Mouse (Mus musculus) large intestine, adult 2 months (tissue): ENCODE data around the gene Plch2. TPM values are rescaled to one million over a fixed set of nuclear protein-coding genes. Genes with fewer than 3 reads are reported as not detected.

ENCODE experiments used
- DNase-seq: peaks from one replicate; pipeline ENCODE4 v3.0.0-alpha.2; 2012; ENCODE audit warnings: low read depth, low spot score
- WGBS: fragments of 180-500 bp; shearing (Covaris S2); methylation state at CpG from one replicate; pipeline ENCODE4 v1.1.7; 2018; 5-methylcytosine and 5-hydroxymethylcytosine counted together
- polyA plus RNA-seq: library from polyadenylated mRNA; depleted of rRNA; stranded (reverse); fragments of >200 nt; gene quantifications from 2 replicates; pipeline ENCODE4 v1.2.3, GENCODE M21; 2012; rRNA removed

The Plch2 gene
- polyA plus RNA-seq, 1 experiment, result 28.5 TPM

DNA sequence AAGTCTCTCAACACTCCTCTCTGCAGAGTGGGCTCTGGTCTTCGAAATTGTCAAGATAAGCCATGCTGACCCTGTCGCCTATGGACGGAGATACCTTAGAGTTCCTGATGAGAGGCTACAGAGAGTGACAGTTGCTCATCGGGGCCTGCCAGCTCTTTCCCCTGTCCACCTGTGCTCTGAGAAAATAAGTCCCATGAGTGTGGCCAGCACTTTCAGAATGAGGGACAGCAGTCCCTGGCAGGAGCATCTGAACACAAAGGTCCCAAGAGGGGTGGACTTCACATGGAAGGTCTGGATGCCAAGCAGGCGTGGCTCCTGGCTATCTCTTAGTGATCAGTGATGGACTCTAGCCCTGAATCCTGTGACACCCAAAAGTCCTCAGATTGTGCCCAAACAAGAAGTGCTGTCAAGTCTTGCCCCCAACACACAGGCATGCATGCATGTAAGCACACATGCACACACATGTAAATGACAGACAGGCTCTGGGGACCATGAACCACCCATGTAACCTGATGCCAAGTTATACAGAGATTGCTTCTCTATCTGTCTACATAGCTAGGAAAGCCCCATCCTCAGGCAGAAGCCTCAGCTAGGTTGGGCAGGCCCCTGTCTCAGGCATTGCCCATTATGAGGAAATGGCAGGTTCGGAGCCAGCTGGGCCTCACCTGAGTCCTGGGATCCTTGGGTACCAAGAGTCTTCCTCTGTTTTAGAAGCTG, 113.1 kb downstream of the Plch2 start:
- WGBS, result 91% methylated on average over 6 of the region's 6 CpGs
- no peak for DNase-seq

DNA sequence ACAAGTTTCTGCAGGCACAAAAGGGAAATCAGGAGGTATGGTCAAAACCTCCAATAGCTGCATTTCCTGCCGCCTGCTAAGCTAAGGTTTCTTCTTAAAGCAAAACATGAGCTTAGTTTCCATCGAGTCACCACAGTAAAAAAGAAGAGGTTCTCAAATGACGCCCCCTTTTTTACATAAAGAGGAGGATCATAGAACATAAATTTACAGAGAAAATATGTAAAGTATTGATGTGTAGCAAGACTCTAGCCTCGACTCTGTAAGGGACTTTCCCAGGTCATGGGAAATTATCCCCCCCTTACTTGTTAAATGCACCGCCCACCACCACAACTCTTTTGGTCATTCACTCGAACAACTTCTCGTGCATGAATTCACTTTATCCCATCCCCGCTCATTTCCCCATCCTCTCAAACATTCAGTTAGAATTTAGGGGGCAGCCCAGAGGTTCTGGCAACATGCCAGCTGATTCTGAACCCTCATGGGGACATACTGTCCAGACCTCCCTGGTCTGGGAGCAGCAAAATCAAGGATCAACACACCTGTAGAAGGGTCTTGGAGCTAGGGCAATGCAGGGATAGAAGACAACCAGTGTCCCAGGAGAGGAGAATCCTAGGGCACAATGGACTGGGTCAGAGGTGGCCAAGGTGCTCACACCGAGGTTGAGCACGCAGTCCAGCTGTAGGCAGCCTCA, 113.8 kb downstream of the Plch2 start:
- 79% methylated on average over 10 of the region's 10 CpGs for WGBS
- DNase-seq, result no peak

DNA sequence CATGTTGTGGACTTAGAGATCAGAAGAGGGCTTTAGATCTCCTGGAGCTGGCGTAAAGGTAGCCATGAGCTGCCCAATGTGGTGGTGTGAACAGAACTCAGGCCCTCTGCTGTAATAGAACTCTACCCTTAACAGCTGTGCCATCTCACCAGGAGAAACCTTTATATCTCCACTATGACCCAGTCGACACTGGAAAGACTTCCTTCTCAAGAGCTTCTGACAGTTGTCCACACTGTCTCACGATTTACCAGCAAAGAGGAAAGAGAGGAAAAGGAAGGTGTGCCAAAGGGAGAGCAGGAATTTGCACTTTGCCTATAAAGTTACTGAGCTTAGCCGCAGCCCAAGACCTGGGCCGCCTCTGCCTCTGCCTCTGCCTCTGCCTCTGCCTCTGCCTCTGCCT, 114.8 kb downstream of the Plch2 start:
- whole genome bisulfite sequencing, result 68% methylated on average over 5 of the region's 5 CpGs
- no peak for DNase-seq

DNA sequence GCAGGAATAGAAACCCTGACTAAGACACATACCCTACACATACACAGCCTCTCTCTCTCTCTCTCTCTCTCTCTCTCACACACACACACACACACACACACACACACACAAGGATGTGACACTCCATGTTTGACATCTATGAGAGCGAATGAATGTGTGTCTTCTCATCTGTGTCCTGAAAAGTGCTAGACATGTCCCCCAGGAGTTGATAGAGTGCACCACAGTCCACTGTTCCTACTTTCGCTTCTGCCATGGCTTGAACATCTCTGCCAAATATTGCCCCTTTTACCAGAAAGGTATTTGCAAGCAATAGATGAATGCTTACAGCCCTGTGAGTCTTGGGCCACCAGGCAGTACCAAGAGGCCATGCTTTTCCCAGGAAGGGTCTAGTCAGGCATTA, 116.4 kb downstream of the Plch2 start:
- WGBS, result 81% methylated on average over 2 of the region's 2 CpGs
- DNase-seq, result no peak

DNA sequence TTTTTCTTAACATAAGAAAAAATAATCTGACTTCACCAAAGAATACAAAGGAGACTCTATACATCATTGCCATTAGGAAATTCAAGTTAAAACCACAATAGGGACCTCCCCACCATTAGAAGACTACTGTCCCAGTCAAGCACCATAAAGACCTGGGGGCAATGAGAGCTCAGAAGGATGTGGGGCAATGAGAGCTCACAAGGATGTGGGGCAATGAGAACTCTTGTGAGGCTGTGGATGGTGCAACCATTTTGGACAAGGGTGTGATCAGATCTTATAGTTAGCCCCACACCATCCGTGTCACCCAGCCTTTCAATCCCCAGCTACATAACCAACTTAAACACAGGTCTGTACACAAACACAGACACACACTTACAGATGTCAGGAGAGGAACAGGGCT, 118.8 kb downstream of the Plch2 start:
- no peak for DNase-seq
- WGBS, result 81% methylated on average over 1 of the region's 1 CpGs

DNA sequence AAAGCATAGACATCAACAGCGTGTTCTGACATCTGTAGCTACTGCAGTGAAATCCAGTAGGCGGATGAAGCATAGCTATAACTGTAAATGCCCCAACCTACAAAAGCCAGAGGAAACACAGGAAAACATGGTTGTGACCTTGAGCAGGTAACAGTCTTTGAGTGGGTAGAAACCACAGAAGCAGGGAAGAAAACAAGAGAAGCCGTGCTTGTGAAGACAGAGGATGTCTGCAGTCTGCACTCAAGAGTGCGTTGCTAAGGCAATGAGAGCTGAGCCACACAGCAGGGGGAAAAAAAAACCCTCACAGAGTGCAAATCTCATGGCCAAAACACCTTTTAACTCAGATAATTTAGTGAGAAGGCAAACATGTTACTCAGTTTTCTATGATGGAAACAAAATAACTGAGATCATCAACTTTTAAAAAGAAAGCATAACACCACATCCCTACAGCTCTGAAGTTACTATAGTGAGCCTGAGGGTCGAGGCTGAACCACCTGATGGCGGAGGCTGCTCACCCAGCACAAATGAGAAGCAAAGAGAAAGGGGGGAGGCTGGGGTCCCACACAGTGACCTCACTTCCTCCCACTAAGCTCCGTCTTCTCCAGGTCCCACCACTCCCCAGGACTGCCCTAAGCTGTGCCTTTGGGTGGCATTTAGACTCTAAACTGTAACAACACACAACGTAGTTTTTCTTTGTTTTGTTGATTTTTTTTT, 119.9 kb downstream of the Plch2 start:
- DNase-seq, result no peak
- 71% methylated on average over 8 of the region's 8 CpGs for WGBS

DNA sequence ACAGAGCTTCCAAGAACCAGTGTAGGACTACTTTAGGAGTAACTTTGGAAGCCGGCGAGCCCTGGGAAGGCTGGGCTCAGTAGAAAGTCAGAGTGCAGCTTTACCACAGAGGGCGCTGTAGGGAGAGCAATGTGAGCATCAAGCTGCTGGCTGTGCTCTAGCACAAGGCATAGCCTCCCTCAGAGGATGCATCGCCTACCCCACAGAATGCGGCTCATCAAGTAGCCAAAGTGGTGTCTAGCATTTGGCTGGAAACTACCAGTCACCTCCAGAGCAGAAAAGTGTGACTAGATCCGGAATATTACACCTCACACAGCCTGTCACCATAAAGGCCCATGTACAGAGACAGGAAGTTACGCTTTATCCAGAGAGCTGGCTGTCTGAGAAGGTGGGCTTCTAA, 120.8 kb downstream of the Plch2 start:
- no peak for DNase-seq
- 92% methylated on average over 7 of the region's 7 CpGs for WGBS

DNA sequence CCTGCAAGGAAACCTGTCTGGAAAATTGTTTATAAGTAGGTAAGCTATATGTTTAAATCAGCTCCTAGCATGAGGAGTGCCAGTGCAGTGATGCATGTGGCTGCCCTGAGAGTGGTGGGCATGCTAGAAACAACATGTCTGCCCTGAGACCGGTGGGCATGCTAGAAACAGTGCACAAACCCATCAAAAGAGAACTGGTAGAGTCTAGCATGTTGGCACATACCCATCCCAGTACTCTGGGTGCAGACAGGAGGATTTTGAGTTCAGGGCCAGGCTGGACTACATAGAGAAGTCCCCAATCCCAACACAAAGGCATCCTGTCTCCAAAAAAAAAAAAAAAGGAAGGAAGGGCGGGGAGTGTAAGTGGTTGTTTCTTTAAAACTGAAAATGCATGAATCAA, 121.8 kb downstream of the Plch2 start:
- DNase-seq, result no peak
- WGBS, result 93% methylated on average over 2 of the region's 2 CpGs

DNA sequence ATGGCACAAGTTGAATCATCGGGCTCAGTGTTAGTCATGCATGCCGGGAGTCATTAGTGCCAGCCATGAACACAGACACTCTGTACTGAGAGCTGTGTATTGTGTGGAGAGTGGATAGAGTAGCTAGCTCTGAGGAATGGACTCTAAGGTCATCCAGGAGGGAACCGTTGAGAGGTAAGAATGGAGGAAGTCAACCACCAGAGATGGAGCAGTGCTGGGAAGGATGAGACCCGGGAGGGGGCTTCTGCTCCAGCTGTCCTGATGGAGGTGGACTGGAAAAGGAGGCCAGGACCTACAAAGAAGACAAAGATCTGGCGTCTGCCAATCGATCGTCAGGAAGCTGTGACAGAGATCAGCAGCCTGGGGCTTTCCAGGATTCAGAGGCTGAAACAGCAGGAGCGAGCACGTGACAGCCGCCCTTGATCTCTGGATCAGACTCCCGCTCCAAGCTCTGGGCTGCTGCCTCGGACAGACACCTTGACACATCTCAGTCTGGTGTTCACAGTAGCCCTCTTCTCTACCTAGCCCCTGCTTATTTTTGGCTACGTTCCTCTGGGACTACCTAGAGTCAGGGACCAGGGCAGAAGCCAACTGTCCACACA, 123.2 kb downstream of the Plch2 start:
- 63% methylated on average over 13 of the region's 13 CpGs for WGBS
- DNase-seq, result no peak

Other genes starting within 250 kb of the Plch2 start
- gene Ttc34, start 219.3 kb downstream of the Plch2 start, polyA plus RNA-seq, result 0.05 and 0.15 TPM in 2 replicates
- 0.05 TPM in 1 of 2 replicates, not detected in the other for gene Mmel1, start 187.2 kb downstream of the Plch2 start, polyA plus RNA-seq
- gene Fam213b, start 157.6 kb downstream of the Plch2 start, polyA plus RNA-seq, result 121 and 158 TPM in 2 replicates
- gene Tnfrsf14, start 128.2 kb downstream of the Plch2 start, polyA plus RNA-seq, result 87.7 and 134 TPM in 2 replicates
- gene Hes5, start 95.9 kb downstream of the Plch2 start, polyA plus RNA-seq, result 0.64 and 0.69 TPM in 2 replicates
- 38.6 and 39.7 TPM in 2 replicates for gene Pank4, start 92.7 kb downstream of the Plch2 start, polyA plus RNA-seq
- 11.4 and 14.2 TPM in 2 replicates for gene Pex10, start 10.2 kb upstream of the Plch2 start, polyA plus RNA-seq
- gene Rer1, start 29.6 kb upstream of the Plch2 start, polyA plus RNA-seq, result 116 and 137 TPM in 2 replicates
- gene Morn1, start 29.8 kb upstream of the Plch2 start, polyA plus RNA-seq, result 1.3 and 2.2 TPM in 2 replicates
- 20.3 and 30.8 TPM in 2 replicates for gene Ski, start 165.8 kb upstream of the Plch2 start, polyA plus RNA-seq
- gene Faap20, start 193.0 kb upstream of the Plch2 start, polyA plus RNA-seq, result 56.1 and 59.4 TPM in 2 replicates